ENCODE assay signal across 9 mouse cellular contexts in the genomic region with DNA sequence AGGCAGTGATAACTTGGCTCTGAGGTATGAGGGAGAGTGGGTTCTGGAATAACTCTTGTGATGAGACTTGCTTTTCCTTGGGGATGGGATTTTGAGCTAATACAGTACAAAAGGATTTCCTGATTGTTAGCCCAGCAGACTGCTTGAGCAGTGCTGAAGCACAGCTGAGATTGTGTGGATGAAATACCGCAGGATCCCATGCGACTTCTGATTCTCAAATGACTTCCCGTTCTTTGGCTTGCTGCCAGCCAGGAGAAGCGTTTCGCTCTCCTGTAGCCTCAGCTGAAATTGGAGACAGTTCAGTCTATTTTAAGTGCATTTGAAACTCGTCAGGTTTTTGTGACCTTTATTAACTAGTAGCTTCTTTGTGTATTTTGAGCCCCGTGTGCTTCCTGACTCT. TPM values are rescaled to one million over a fixed set of nuclear protein-coding genes. Genes with fewer than 3 reads are reported as not detected.
A peak's percentile ranks its signal among the peaks of the same experiment; 100 is the strongest.
DNase-seq lines count a peak whose midpoint lies in the region; ATAC-seq and TF ChIP-seq lines count a peak whose summit lies in the region.
"Had no signal": no experiment of that assay in that cellular context is flagged by ENCODE, and none has a peak within 500 bp of the region (broad histone marks: within the 10 kb centered on the region; RNA-seq: fewer than 3 reads in every experiment).

No protein-coding gene starts in this region.

- no peak; the same call in 1 of the 2 replicates for ATAC-seq in forebrain, postnatal 0 days
- no peak for ATAC-seq in forebrain, embryonic 11.5 days (replicated peaks; ENCODE audit: low FRiP score)
- ATAC-seq in embryonic facial prominence, embryonic 11.5 days (replicated peaks; ENCODE audit: insufficient number of reproducible peaks, low FRiP score, low TSS enrichment, low read depth), result no peak
- no peak for ATAC-seq in CD4-positive, CD25-positive, alpha-beta regulatory T cell, adult 4 months
- ATAC-seq in inflammation-experienced regulatory T-cells, adult 6 months, result no peak

- H3K36me3 ChIP-seq in forebrain, postnatal 0 days (ENCODE audit: insufficient read depth), result peaks cover 16% of the 10 kb centered on the region
- H3K36me3 ChIP-seq in forebrain, embryonic 11.5 days (ENCODE audit: control insufficient read depth, insufficient read depth, low read length), result peaks cover 2% of the 10 kb centered on the region; the same call in 1 of the 2 replicates
- H3K36me3 ChIP-seq in embryonic facial prominence, embryonic 11.5 days (replicated peaks; ENCODE audit: control insufficient read depth, insufficient read depth, low read depth, low read length), result peaks cover 3% of the 10 kb centered on the region

- peaks cover 10% of the 10 kb centered on the region for H3K4me1 ChIP-seq in forebrain, postnatal 0 days (ENCODE audit: insufficient read depth)
- peaks cover 5% of the 10 kb centered on the region for H3K4me1 ChIP-seq in forebrain, embryonic 11.5 days (replicated peaks; ENCODE audit: control insufficient read depth, insufficient read depth, low read length)
- peaks cover 2% of the 10 kb centered on the region; the same call in 1 of the 2 replicates for H3K4me1 ChIP-seq in embryonic facial prominence, embryonic 11.5 days (ENCODE audit: control insufficient read depth, insufficient read depth, low read length)

- H3K27me3 ChIP-seq in forebrain, postnatal 0 days (ENCODE audit: insufficient read depth, low read length), result no peaks in the 10 kb centered on the region
- no peaks in the 10 kb centered on the region for H3K27me3 ChIP-seq in forebrain, embryonic 11.5 days (ENCODE audit: control insufficient read depth, insufficient read depth, low read length)
- H3K27me3 ChIP-seq in embryonic facial prominence, embryonic 11.5 days (ENCODE audit: control insufficient read depth, insufficient read depth, low read length), result no peaks in the 10 kb centered on the region
- H3K27me3 ChIP-seq: megakaryocyte, embryonic 14.5 days had no signal

- 16% methylated on average over 7 of the region's 7 CpGs for WGBS in forebrain, postnatal 0 days
- 85% methylated on average over 7 of the region's 7 CpGs for WGBS in forebrain, embryonic 11.5 days
- 47% methylated on average over 7 of the region's 7 CpGs for WGBS in embryonic facial prominence, embryonic 11.5 days

- TF ChIP-seq CTCF in forebrain, postnatal 0 days (IDR thresholded peaks at IDR 0.05; ENCODE audit: low read depth), result no peak

- intact Hi-C loops in heart, postnatal 36 days (cut with DNase I), result no loop called here

- DNase-seq in forebrain, postnatal 0 days, result peak; percentile 63
- no peak for DNase-seq in forebrain, embryonic 11.5 days (ENCODE audit: low spot score)
- peak; percentile 46 for DNase-seq in 416B (ENCODE audit: low read depth)
- peak; percentile 67 for DNase-seq in embryonic facial prominence, embryonic 11.5 days (ENCODE audit: low spot score)
- peak; percentile 40 to 43 for DNase-seq in heart, postnatal 36 days
- no peak for DNase-seq in thymus, postnatal 0 days (ENCODE audit: low spot score)

- no peak overlapping the region for H3K4me2 ChIP-seq in forebrain, postnatal 0 days (ENCODE audit: low read depth)
- no peak overlapping the region for H3K4me2 ChIP-seq in forebrain, embryonic 11.5 days (ENCODE audit: low read depth, low read length, severe bottlenecking)
- H3K4me2 ChIP-seq in embryonic facial prominence, embryonic 11.5 days (ENCODE audit: low read depth, low read length), result no peak overlapping the region

- H3K9me3 ChIP-seq in forebrain, postnatal 0 days (ENCODE audit: low read length), result no peaks in the 10 kb centered on the region
- H3K9me3 ChIP-seq in forebrain, embryonic 11.5 days (ENCODE audit: control insufficient read depth, low read length), result no peaks in the 10 kb centered on the region
- no peaks in the 10 kb centered on the region for H3K9me3 ChIP-seq in embryonic facial prominence, embryonic 11.5 days (replicated peaks; ENCODE audit: control insufficient read depth, low read length)
- H3K9me3 ChIP-seq: megakaryocyte, embryonic 14.5 days had no signal

- no peak overlapping the region for H3K4me3 ChIP-seq in forebrain, postnatal 0 days (ENCODE audit: low read depth, low read length)
- H3K4me3 ChIP-seq in forebrain, embryonic 11.5 days (ENCODE audit: low read depth, low read length), result no peak overlapping the region
- no peak overlapping the region for H3K4me3 ChIP-seq in embryonic facial prominence, embryonic 11.5 days (ENCODE audit: low read depth, low read length)
- H3K4me3 ChIP-seq: megakaryocyte, embryonic 14.5 days had no signal

- no peak overlapping the region for H3K27ac ChIP-seq in forebrain, postnatal 0 days (ENCODE audit: low read depth, low read length)
- H3K27ac ChIP-seq in forebrain, embryonic 11.5 days (ENCODE audit: low read depth, low read length), result no peak overlapping the region
- H3K27ac ChIP-seq in embryonic facial prominence, embryonic 11.5 days (replicated peaks; ENCODE audit: low read depth, low read length), result no peak overlapping the region

- no peak overlapping the region for H3K9ac ChIP-seq in forebrain, postnatal 0 days
- H3K9ac ChIP-seq in forebrain, embryonic 11.5 days (ENCODE audit: low read length), result no peak overlapping the region
- no peak overlapping the region for H3K9ac ChIP-seq in embryonic facial prominence, embryonic 11.5 days (replicated peaks; ENCODE audit: low read length)

RNA-seq across cellular contexts. Expression of gene Eif4g3, which starts 7.9 kb away (rescaled TPM):
- total RNA-seq in forebrain, postnatal 0 days (2014; rRNA removed), result 61.9 and 67.0 TPM in 2 replicates
- polyA plus RNA-seq in forebrain, postnatal 0 days (2015; fragmentation: Nextera tagmentation; extraction: Ambion mirVana), result 28.8 and 38.4 TPM in 2 replicates
- 57.3 and 57.6 TPM in 2 replicates for polyA plus RNA-seq in forebrain, embryonic 11.5 days (2014; fragmentation: Nextera tagmentation; extraction: Ambion mirVana)
- 35.2 and 38.7 TPM in 2 replicates for polyA plus RNA-seq in embryonic facial prominence, embryonic 11.5 days (2014; fragmentation: Nextera tagmentation; extraction: Ambion mirVana)
- 10 to 100 TPM; 45.5 to 47.2 TPM for total RNA-seq in heart, postnatal 36 days (2021)
- 18.8 and 20.8 TPM in 2 replicates for polyA plus RNA-seq in thymus, postnatal 0 days (2015; fragmentation: Nextera tagmentation; extraction: Ambion mirVana)
- 10 to 100 TPM; 42.5 to 49.0 TPM for polyA plus RNA-seq in CD4-positive, CD25-positive, alpha-beta regulatory T cell, adult 4 months (2017; shearing (Covaris generic))
- polyA plus RNA-seq in inflammation-experienced regulatory T-cells, adult 6 months (2017; shearing (Covaris generic)), result 10 to 100 TPM; 33.8 to 51.8 (median 42.4) TPM

Comparison
In these comparisons a context has a peak if more than half of its experiments do, and no peak if none do; other contexts are left out.
1. DNase-seq: peak in forebrain, postnatal 0 days (single experiment), 416B (single experiment), embryonic facial prominence, embryonic 11.5 days (single experiment) and heart, postnatal 36 days (2 of 2); none in forebrain, embryonic 11.5 days (single experiment) and thymus, postnatal 0 days (single experiment).